Mouse (Mus musculus) frontal cortex, postnatal 10 days (tissue): ENCODE data around the gene Dis3l2.

Source experiments
- DNase-seq, 2 experiments: peaks; one replicate each; pipeline ENCODE4 v3.0.0; 2022; ENCODE audit warnings: low spot score in 2 of 2, mixed read lengths in 1 of 2

Gene Dis3l2

DNA sequence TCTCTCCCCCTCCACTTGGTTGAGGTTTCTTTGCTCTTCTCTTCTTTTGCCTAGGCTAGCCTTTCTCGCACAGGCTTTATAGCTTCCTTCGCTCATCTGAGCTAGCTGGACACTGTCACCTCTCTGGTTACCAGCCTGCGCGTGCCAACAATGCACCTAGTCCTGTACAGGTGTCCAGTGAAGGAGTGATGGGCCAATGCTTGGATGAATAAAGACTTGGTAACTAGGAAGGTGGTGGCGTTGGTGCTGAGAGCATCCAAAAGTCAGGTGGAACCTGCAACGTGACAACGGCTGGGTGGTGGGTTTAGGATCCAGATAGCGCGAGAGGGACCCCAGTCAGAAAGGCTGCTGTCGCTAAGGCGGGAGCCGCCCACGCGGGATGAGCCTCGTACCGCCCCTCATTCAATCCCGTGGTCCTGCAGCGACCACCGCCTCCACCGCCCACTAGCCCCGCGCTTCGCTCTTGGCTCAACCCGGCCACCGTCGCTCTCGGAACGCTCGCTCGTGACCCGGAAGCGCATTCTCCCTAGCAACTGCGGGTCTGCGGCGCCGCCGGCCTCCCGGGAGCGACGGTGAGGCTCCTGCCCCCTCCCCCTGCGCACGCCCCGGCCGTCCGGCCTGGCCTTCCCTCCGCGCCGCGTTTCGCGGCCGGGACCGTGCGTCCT, at the start of gene Dis3l2:
Gene Dis3l2 (plus strand): TSS at position 509 of the 665 bp plus-strand sequence.
- peak; percentile 77 to 86 for DNase-seq

DNA sequence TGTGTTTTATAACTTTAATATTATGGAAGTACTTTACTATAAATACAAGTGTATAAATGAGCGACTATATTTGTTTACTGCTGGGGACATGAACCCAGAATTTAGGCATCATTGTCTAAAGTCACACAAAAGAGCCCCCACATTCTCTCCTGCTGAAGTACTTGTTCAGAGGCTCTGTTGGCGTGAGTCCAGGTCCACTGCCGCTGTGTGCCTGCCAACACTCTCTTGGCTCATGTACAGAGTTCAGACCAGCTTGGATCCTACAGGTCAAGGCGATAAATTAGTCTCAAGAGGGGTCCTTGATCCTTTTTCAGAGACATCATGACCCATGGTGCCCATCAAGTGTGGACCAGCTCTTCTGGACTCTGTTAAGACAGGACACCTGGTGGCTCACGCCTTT, 46.5 kb upstream of the Dis3l2 start:
- no peak for DNase-seq

DNA sequence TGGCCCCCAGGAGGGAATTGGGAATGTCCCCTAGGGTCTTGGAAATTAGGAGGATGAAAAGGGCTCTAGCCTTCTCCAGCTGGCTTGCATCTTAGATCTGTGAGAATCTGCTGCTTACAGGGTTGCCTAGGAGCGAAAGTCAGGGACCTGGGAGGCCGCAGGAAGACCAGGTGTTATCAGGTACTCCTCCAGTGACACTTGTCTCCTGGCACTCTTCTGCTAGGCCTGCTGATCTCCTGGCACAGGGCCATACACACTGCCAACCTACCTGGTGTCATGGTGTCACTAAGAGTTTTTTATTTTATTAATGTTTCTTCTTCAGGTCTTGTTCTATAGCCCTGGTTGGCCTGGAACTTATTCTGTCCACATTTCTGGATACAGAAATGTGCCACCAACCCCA, 38.5 kb upstream of the Dis3l2 start:
- DNase-seq = no peak

DNA sequence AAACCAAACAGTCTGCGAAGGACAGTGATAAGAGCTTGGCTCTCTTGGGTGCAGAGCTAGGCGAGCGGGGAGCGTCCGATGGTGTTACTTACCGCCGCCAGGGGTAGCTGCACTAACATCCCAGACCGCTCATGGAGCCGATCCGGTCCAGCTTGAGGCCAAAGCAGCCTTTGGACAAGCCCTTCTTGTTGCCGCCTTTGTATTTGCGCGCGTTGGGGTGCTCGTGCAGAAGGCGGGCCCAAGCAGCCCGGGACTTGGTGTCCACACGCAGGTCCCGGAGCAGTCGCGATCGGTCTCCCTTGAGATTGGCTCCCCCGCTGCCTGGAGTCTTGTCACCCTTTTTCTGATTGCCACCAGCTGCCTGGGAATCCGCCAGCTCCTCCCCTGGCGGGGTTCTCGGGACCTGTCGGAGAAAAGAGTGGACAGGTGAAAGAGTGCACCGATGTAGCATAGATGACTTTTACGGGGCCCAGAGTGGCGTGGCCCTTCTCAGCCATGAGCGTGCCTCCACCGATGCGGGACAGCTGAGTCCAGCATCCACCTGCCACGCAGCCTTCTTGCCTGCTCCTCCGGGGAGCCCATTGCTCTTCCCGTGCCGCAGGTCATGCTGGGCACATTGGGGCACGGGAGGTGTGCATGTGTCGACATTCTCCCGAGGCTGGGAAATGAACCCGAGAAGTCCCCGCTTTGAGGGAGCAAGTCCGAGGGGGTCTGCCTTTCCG, 33.9 kb upstream of the Dis3l2 start:
- DNase-seq = peak; percentile 33 to 66

DNA sequence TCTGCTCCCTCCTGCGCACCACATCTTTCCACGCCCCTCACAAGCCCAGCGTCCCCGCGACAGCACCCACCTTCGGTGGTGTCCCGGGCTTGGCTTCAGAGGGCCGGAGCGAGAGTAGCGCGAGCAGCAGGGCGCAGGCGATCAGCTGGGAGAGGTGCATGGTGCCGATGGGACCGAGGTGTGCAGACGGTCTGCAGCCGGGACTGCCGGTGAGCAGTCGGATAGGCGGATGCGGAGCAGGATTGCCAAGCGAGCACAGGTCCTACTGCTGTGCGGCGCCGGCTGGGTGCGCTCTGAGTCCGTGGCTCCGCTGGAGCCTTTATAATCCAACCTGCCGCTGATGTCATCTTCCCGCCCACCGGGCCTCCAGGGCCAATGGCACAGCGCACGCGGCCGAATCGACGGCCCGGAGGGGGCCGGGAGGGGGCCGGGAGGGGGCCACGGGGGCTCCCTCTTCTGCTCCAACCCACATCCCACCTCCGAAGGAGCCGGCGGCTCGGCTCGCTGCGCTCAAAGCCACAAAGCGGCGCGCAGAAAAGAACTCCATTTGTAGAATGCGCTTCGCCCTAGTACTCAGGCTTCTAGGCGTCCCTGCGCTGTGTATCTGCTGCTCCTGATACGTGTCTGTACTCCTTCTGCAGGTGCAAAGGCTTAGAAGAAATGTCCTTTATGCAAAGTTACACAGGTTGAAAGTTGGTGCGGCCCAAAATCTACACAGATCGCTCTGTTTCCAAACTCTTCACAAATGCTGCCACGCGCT, 33.1 kb upstream of the Dis3l2 start, which contains the start of gene Nppc:
Gene Nppc (minus strand): TSS at position 293 of the 760 bp plus-strand sequence.
- DNase-seq = peak; percentile 64 to 80

DNA sequence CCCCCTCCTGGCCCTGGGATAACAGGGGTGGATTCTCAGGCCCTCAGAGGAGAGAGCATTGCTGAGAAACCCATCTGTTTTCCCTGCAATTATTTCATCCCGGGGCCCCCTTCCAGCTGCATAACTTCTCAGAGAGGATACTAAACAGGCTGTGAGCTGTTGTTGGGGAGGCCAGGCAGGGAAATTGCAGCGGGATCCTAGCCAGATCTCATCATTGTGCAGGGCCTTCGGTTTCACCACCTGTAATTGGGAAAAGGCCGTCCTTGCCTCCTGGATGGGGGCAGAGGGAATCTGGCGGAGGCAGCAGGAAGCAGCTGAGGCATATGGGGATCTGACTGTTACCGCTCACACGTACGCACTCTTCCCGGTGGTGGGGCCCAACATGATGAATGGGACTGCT, 29.2 kb upstream of the Dis3l2 start:
- no peak for DNase-seq

DNA sequence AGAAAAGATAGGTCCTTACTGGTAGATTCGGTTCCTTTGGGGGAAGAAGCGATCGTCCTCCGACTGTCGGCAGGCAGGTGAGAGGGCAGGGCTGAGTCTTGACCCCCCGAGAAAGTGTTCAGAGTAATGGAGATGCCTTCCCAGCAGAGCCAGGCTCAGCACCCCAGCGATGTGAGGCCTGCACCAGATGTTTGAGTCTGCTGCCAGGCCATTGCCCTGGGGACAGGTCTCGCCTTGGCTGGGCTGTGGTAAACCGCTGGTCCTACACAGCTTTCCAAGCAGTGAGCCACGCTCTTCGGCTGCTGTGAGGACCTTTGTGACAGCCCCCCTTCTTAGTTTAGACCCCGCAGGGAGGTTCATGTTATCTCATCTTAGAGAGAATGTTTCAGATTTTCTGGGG, 28.5 kb upstream of the Dis3l2 start:
- no peak for DNase-seq

DNA sequence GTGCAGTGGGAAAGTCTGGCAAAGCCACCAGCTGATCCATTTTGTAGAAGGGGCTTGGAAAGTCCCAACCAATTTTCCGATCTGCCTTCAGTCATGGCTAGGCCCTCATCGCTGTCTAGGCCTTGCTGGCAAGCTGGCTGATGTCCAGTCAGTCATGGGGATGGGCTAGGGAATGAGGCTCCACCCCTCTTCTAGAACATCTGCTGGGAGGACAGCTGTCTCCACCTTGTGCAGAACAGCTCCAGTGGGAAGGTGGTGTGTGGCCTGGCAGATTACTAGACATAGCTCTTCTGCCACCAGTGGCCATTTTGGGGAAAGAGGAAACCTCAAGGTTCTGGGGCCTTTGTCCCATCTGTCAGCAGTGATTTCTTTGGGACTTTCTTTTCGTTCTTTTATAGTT, 26.0 kb upstream of the Dis3l2 start:
- DNase-seq = no peak

DNA sequence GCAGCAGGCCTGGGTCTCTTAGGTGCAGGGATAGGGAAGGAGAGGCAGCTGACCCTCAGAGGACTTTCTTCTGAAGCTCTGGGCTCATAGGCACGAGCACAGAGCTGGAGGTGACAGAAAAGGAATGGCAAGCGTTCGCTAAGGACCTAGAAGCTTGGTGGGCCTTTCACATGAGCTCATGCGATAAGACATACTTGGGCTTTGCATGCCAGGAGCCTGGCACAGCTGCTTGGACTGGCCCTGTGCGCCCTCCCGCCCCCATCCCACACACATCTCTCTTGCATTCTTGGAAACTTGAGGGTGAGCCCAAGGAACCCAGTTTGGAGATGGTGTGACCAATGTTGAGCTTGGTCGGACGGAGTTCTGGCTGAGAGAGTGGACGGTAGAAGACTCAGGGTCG, 24.9 kb upstream of the Dis3l2 start:
- DNase-seq = no peak

DNA sequence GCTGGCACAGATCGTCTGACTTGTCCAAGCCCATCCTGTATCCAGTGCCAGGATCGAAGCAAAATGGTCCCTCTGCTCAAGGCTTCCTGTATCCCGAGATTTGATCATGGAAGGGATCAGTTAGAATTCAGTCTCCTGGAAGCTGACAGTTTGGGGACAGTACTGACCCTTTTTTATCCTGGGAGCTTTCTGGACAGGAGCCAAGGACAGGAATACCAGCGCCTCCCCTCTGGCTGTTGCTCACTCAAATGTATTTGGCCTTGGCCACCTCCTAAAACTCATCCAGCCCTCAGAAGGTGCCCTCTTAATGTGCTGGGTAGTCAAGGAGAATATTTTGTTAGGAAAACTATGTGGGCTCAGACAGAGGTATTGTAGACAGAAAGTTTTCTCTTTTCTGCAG, 16.4 kb upstream of the Dis3l2 start:
- DNase-seq = no peak

DNA sequence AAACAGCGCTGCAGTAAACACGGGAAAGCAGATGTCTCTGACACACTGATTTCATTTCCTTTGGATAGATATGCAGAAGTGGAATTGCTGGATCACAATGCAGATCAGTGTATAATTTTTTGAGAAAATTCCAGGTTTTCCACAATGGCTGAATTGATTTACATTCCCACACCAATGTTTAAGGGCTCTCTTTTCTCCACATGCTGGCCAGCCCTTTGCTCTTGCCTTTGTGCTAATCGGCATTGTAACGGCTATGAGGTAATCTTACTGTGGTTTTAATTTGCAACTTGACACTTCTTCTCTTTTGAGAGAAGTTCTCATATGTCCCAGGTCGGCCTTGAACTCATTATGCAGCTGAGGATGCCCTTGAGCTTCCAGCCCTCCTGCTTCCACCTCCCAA, 12.6 kb upstream of the Dis3l2 start:
- no peak for DNase-seq

DNA sequence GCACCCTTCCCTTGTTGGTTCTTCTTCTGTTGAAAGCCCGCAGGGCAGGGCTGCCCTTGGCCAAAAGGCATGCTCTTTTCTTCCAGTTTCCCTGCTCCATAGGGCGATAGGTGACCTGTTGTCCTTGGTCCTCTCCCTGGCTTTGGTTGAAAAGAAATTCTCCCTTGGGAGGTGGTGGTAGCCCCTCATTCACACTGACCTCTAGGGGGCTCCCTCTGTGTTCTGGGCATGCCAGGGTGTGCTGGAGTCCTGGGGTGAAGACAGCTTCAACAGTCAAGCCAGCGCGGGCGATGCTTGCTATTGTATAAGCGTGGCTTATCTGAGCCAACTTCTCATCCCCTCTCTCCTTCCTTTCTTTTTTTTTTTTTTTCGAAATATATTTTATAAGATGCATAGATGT, 6.7 kb upstream of the Dis3l2 start:
- DNase-seq = no peak

DNA sequence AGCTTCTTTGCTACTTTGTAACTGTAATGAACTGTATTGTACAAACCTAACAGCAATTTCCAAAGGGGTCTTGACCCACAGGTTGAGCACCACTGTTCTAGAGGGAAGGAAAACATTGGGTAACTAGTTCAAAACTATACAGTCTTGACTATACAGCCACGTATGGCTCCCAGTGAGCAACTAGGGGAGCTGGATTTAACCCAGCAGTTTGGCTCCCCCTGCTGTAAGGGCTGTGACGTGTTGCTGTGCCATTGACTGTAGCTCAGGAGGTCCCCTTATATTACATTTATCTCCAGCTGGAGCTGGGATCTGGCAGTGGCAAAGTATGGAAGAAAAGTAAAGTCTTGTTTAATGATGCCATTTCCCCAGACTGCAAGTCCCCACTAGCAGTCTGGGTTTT, 4.9 kb upstream of the Dis3l2 start:
- DNase-seq = no peak

DNA sequence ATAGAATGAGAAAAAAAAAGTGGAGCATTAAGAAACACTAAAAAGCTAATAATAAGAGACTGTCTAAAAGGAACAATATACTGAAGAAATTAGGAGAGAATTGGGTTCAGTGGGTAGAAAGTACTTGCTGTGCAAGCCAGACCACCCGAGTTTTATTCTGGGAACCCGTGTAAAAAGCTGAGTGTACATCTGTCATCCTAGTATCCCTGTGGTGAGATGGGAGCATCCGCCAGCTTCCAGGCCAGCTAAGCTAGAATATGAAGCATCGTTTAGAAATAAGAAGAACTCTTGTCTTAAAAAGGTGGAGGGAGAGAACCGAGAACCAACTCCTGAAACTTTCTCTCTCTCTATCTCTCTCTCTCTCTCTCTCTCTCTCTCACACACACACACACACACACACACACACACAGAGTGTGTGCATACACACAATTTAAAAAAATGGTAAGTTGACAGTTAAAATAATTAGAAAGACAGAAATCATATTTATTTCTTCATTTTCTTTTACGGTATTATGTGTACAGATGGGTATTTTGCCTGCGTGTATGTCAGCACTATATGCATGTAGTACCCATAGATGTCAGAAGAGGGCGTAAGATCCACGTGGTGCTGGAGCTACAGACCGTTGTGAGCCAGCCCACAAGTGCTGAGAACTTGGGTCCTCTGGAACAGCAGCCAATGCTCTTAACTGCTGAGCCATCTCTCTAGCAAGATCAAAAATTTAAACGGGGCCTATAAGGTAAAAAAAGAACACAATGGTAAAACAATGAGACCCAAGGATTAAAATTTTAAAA, 4.1 kb upstream of the Dis3l2 start:
- DNase-seq = no peak

DNA sequence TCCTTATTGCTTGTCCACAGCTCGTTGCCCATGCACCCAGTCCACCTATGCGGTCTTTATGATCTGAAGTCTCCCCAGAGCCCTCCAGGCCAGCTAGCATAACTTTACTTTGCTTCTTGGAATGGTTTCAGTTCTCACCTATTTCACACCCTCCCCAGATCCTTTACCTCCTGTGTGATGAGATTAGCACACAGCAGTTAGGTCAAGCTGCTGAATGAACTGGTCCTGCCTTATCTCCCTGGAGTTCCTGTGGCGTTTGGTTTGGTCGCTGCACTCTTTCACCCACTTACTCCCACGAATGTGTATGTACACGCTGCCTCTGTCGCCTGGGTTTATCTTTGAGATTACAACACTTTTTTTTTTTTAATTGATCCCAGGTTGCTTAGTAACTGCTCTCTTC, 3.2 kb upstream of the Dis3l2 start:
- DNase-seq = no peak

DNA sequence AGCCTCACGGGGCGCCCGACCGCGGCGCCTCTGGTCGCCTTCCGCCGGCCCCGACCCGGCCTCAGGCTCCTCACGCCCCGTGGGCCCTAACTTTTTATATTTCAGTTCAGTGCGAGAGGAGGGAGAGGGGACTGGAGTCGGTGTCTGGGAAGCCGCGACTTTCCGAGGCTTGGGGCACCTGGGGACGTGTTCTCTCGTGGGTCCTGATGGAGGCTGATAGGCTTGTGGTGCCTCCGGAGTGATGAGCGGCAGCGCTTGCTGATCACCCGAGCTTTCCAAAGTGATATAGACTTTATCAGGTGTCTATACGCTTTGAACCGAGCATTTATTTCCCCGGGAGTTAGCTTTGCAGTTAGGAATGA, 338 bp downstream of the Dis3l2 start:
- DNase-seq = no peak

DNA sequence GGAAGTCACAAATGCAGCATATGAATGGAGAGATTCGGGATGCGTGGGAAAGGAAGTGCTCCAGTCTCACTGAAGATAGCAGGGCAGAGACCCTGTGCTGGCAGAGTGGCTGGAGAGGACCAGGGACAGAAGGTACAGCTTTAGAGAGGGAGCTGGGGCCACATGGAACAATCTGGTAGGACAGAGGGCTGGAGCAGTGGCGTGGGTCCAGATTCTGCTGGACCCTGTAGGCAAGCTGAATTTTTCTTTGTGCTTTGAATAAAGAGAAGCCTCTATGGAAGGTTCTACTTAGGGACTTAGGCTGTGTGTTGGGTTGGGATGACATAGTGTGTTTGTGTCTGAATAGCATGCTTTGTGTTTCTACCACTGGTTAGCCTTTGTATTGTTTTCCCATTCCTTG, 1.9 kb downstream of the Dis3l2 start:
- DNase-seq = no peak

DNA sequence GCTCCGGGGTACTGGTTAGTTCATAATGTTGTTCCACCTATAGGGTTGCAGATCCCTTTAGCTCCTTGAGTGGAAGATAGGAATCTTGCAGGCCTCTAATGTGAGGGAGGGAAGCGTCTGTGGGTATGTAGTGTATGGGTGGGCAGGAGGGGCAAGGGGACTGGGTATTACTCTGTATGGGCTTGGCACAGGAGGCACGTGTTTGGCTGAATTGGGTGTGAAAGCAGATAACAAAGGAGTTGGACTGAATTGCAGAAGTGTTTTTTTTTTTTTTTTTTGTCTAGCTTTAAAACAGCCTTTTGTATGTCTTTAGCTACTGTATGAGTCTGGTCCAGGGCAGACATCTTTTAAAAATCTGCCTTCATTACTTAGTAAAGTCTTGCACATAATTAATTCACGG, 5.9 kb downstream of the Dis3l2 start:
- DNase-seq = no peak

DNA sequence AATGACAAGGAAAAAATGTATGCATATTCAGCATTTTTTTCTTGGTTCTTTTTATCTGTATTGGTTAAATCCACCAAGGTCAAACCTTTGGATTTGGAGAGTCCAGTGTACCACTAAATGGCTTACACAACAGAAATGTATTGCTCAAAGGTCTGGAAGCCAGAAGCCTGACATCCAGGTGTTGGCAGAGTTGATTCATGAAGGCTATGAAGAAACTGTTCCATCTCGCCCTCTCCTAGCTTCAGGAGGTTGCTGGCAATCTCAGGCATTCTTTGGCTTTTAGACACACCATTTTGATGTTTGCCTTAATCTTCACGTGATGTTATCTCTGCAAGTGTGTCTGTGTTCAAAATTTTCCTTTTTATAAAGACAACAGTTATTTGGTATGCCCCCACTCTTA, 8.4 kb downstream of the Dis3l2 start:
- DNase-seq = no peak

DNA sequence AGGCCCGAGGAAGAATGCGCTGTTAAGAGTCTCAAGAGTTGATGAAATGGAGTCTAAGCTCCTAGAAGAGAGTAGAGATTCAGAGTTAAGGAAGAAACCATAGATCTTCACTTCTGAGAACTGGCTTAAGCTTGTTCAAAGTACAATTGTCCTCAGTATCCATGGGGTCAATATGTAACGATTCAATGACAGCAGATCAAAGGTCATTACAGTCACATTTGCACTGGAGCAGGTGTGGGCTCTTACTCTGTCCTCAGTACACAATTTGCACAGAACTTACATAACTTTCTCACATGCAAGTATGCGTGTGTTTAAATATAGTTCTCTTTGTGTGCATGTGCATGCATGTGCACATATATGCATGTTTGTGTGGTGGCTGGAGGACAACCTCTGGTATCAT, 9.4 kb downstream of the Dis3l2 start:
- DNase-seq = no peak

DNA sequence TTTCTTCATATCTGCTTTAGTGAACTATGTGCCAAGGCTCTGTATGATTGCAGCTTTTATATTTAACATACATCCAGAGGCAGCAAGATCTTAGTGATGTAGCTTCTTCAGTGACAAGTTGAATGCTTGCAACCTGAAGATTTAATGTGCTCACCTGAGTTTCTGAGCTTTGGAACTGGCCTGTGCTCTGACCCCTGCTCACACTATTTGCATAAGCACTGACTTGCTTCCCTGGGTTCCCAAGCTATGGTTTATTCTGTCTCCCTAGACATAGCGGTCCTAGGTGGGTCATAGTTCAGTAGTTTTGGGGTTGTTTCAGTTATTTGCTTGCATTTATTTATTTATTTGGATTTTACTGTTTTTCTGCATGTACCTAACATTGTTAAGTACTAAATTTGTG, 14.6 kb downstream of the Dis3l2 start:
- no peak for DNase-seq

DNA sequence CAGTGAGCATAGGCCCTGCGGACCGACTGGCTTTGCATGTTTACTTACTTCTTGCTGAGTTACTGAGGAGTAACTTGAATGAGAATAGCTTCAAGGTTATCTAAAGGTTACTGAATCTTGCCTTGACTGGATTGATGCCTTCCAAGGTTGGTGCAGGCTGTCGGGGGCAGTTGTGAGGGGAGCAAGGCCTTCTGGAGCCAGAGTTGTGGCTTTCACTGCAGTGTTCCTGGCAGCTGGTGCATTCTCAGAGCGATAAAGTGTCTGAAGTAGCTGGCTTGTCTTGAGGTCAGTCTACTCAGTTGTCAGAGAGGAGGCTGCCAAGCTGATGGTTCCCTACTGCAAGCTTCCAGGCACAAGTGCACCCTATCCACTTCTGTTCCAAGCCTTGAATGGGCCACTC, 15.8 kb downstream of the Dis3l2 start:
- no peak for DNase-seq
